Mouse (Mus musculus) heart, postnatal 14 days (tissue): Measurements from ENCODE around the gene Sprr2a1. TPM values are rescaled to one million over a fixed set of nuclear protein-coding genes. Genes with fewer than 3 reads are reported as not detected.

ENCODE experiments used
- total RNA-seq, 2 experiments: library from RNA; stranded (reverse); gene quantifications; 2 replicates each; pipeline ENCODE4 v1.2.3; 2021

The Sprr2a1 gene
- total RNA-seq, 2 experiments from 2014 or later = not detected

Other genes starting within 250 kb of the Sprr2a1 start
- gene Pglyrp3, start 201.2 kb upstream of the Sprr2a1 start, total RNA-seq = not detected
- not detected for gene Lor, start 132.7 kb upstream of the Sprr2a1 start, total RNA-seq
- gene Prr9, start 91.9 kb upstream of the Sprr2a1 start, total RNA-seq = not detected
- not detected for gene Lelp1, start 73.1 kb upstream of the Sprr2a1 start, total RNA-seq
- 1 to 10 TPM; 1.4 to 3.0 TPM for gene Sprr2a2, start 121 bp downstream of the Sprr2a1 start, total RNA-seq
- not detected for gene Sprr2a3, start 69.6 kb downstream of the Sprr2a1 start, total RNA-seq
- not detected for gene Sprr2b, start 100.8 kb downstream of the Sprr2a1 start, total RNA-seq
- not detected for gene Sprr2d, start 123.3 kb downstream of the Sprr2a1 start, total RNA-seq
- gene Sprr2e, start 136.3 kb downstream of the Sprr2a1 start, total RNA-seq = not detected
- not detected for gene Sprr2f, start 149.4 kb downstream of the Sprr2a1 start, total RNA-seq
- not detected for gene Sprr2h, start 169.9 kb downstream of the Sprr2a1 start, total RNA-seq
- not detected for gene Sprr2i, start 192.2 kb downstream of the Sprr2a1 start, total RNA-seq
- not detected for gene Sprr2j-ps, start 202.3 kb downstream of the Sprr2a1 start, total RNA-seq
- gene Gm9774, start 213.6 kb downstream of the Sprr2a1 start, total RNA-seq = 1 to 10 TPM; 3.1 to 5.0 TPM
- not detected for gene Sprr2k, start 216.8 kb downstream of the Sprr2a1 start, total RNA-seq
- not detected for gene Sprr1b, start 223.0 kb downstream of the Sprr2a1 start, total RNA-seq
- not detected for gene Sprr3, start 242.9 kb downstream of the Sprr2a1 start, total RNA-seq